Mouse (Mus musculus) hindbrain, postnatal 0 days (tissue): Measurements from ENCODE around the gene Map4k3. TPM values are rescaled to one million over a fixed set of nuclear protein-coding genes. Genes with fewer than 3 reads are reported as not detected.

Source experiments
- ATAC-seq: fragments of 200-750 bp; cut with Nextera tagmentation; 2 replicates; pipeline ENCODE4 v1.8.0; 2017; ENCODE audit warnings: mild to moderate bottlenecking, moderate TSS enrichment, moderate library complexity
- DNase-seq: peaks from one replicate; pipeline ENCODE4 v3.0.0-alpha.2; 2015; ENCODE audit warnings: low spot score
- H3K27ac ChIP-seq: fragments of 300-500 bp; sonication (generic); 2 replicates; pipeline ENCODE4 v1.5.1; 2014; ENCODE audit warnings: mild to moderate bottlenecking
- H3K27me3 ChIP-seq: fragments of 300-500 bp; sonication (generic); 2 replicates; pipeline ENCODE4 v1.6.1; 2014; ENCODE audit warnings: low read length, mixed read lengths; ENCODE audit not compliant: insufficient read depth
- H3K36me3 ChIP-seq: fragments of 300-500 bp; sonication (generic); 2 replicates; pipeline ENCODE4 v1.6.1; 2014; ENCODE audit warnings: low read length, mixed read lengths; ENCODE audit not compliant: insufficient read depth
- H3K4me1 ChIP-seq: fragments of 300-500 bp; sonication (generic); 2 replicates; pipeline ENCODE4 v1.6.1; 2014; ENCODE audit warnings: antibody characterized with exemption, low read length, mixed read lengths; ENCODE audit not compliant: insufficient read depth
- H3K4me2 ChIP-seq: fragments of 300-500 bp; sonication (generic); 2 replicates; pipeline ENCODE4 v1.6.1; 2014; ENCODE audit warnings: low read depth, mild to moderate bottlenecking, low read length, moderate library complexity, mixed read lengths
- H3K4me3 ChIP-seq: fragments of 300-500 bp; sonication (generic); 2 replicates; pipeline ENCODE4 v1.5.1; 2014; ENCODE audit warnings: low read length
- H3K9ac ChIP-seq: fragments of 300-500 bp; sonication (generic); replicated peaks from 2 replicates; pipeline ENCODE4 v1.6.1; 2014; ENCODE audit warnings: mild to moderate bottlenecking, low read length, moderate library complexity, mixed read lengths
- H3K9me3 ChIP-seq: fragments of 300-500 bp; sonication (generic); 2 replicates; pipeline ENCODE4 v1.6.1; 2016; ENCODE audit warnings: low read length, mixed read lengths
- CTCF ChIP-seq: IDR thresholded peaks from 2 replicates; pipeline ENCODE4 v1.5.1; 2016; ENCODE audit warnings: antibody characterized with exemption, control low read depth, low read depth
- WGBS: fragments of 180-500 bp; shearing (Covaris S2); extraction: QIAGEN DNeasy Blood & Tissue Kit; methylation state at CpG from one replicate; pipeline ENCODE4 v1.1.7; 2014; 5-methylcytosine and 5-hydroxymethylcytosine counted together
- polyA plus RNA-seq: library from polyadenylated mRNA; unstranded; fragments of >200 nt; fragmentation: Nextera tagmentation; extraction: Ambion mirVana; gene quantifications from 2 replicates; pipeline ENCODE4 v1.2.1, GENCODE M21; 2015
- total RNA-seq: library from RNA; depleted of rRNA; stranded (reverse); fragments of >200 nt; gene quantifications from 2 replicates; pipeline ENCODE4 v1.2.3, GENCODE M21; 2014

Map4k3 gene
- total and polyA plus RNA-seq, 2 experiments from 2014 or later = 17.7 to 46.5 TPM

DNA sequence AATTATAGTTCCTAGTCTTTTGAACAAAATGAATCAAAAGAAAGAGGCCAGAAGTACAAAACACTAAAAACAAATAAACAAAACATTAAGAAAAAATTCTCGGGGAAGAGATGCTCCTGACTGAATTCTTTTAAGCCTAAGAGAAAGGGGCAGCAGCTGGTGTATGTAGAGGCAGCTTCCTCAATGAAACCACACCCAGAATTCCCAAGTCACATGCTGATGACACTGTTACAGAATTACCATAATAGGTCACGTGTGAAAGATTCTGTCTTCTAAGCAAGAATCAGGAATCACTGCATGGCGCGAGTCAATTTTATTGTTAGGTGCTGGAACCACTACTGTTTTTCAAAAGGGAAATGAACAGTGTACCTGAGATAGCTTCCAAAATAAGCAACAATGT lies 64.7 kb downstream of the Map4k3 start:
- 73% methylated on average over 4 of the region's 4 CpGs for WGBS
- H3K4me3 ChIP-seq = no peak overlapping the region
- no peak for ATAC-seq
- H3K9me3 ChIP-seq = no peaks in the 10 kb centered on the region
- H3K27me3 ChIP-seq = no peaks in the 10 kb centered on the region
- no peak overlapping the region for H3K9ac ChIP-seq
- TF ChIP-seq CTCF = no peak
- no peak overlapping the region for H3K4me2 ChIP-seq
- H3K27ac ChIP-seq = no peak overlapping the region
- peaks cover 8% of the 10 kb centered on the region; the same call in 1 of the 2 replicates for H3K4me1 ChIP-seq
- no peak for DNase-seq
- no peaks in the 10 kb centered on the region for H3K36me3 ChIP-seq

DNA sequence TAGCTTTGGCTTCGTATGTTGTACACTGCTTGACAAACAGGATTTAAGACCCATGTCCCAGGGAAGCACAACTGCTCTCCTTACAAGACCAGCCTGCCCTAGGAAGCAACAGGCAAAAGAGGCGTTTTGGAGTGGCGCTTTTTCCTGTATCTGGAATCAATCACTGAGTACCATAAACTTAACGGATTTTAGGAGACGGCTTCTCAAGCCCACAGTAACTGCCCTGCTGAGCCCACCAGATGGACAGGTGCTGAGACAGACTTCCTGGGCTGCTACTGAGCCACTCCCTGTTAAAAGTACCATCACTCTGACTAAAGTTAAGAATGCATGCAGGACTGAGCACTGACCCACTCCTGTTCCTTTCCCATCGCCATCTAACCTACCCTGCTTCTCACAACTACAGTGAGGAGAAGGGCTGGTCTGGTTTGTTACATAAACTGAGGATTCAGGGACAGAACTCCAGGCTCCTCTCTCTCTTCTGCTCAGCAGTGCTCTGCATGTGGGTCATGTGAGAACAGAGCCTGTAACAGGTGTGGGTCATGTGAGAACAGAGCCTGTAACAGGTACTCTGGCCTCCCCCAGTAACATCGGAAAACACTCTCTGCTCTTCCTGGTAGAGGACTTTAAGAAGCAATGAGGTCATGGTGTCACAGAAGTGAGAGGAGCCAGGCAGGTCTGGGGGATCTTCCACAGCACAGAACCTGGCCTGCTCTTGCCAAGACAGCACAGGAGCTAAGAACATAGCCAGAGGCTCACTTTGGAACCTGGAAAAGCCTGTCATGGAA lies 65.3 kb downstream of the Map4k3 start:
- H3K27me3 ChIP-seq = no peaks in the 10 kb centered on the region
- no peaks in the 10 kb centered on the region for H3K9me3 ChIP-seq
- no peak overlapping the region for H3K4me3 ChIP-seq
- WGBS = 82% methylated on average over 7 of the region's 7 CpGs
- no peak overlapping the region for H3K4me2 ChIP-seq
- TF ChIP-seq CTCF = no peak
- H3K27ac ChIP-seq = no peak overlapping the region
- no peak for ATAC-seq
- H3K36me3 ChIP-seq = no peaks in the 10 kb centered on the region
- H3K4me1 ChIP-seq = peaks cover 8% of the 10 kb centered on the region; the same call in 1 of the 2 replicates
- no peak overlapping the region for H3K9ac ChIP-seq
- no peak for DNase-seq

- Histone ChIP-seq H3K9me3 (no peaks in the 10 kb centered on the region), H3K36me3 (no peaks in the 10 kb centered on the region), H3K9ac (no peak overlapping the region), H3K27me3 (no peaks in the 10 kb centered on the region), H3K4me2 (no peak overlapping the region), H3K4me3 (no peak overlapping the region), H3K4me1 (peaks cover 7% of the 10 kb centered on the region; the same call in 1 of the 2 replicates), H3K27ac (no peak overlapping the region)
- ATAC-seq = no peak
- DNase-seq = no peak
- TF ChIP-seq CTCF = no peak
- 71% methylated on average over 3 of the region's 3 CpGs for WGBS
Observed at GRCm38 (mm10) chr17:80661896-80662295, 66.4 kb downstream of the Map4k3 start.

DNA sequence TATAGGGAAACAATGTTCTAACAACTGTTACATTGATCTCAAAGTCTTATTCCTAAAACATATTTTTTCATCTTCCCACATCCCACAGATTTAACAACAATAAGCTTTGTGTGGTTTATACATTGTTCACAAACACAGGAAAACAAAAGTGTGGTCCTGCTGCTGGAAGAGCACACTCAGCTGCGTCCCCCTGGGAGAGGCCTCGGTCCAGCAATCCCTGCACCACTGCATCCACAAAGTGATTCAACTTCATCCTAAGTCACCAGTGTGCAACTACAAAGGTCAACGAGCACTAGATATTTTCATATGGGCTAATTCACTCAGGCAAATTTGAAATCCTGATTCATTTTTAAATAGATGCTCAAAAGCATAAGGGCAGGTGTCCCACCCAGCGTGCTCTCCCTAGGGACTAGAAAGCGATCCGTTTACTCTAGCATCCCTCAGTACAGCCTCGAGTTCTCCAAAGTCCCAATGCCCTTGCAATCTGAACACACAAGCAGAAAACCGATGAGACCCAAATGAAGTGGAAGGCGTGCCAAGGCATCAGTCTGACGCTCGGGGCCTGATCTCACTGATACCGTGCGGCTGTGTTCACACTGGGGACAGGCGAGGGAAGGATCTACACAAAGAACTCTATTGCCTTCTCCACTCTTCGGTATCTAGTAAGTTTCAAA lies 67.4 kb downstream of the Map4k3 start:
- Histone ChIP-seq H3K4me1 (peaks cover 4% of the 10 kb centered on the region; the same call in 1 of the 2 replicates), H3K27me3 (no peaks in the 10 kb centered on the region), H3K9ac (no peak overlapping the region), H3K9me3 (no peaks in the 10 kb centered on the region), H3K4me2 (no peak overlapping the region), H3K4me3 (no peak overlapping the region), H3K27ac (no peak overlapping the region), H3K36me3 (no peaks in the 10 kb centered on the region)
- WGBS = 55% methylated on average over 15 of the region's 15 CpGs
- ATAC-seq (no peak), DNase-seq (no peak)
- TF ChIP-seq CTCF = no peak

DNA sequence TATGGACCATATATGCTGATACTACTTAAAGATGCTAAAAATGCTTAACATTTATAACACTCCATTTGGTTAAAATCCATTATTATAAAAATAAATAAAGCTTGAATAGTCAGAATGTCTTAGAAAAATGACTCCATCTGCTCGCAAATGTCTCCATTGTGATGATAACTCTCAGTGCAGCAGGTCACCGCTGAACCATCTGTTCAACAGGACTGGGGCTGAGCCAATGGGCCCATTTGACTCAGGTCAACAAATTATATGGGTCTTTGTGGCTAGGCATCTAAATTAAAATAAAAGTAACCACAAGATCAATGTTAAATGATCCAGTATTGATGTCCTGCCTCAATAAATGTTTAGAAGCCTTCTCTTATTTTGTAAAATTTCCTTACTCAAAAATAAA lies 68.1 kb downstream of the Map4k3 start:
- TF ChIP-seq CTCF = no peak
- peak; percentile 49 for DNase-seq
- WGBS = 47% methylated on average over 2 of the region's 2 CpGs

DNA sequence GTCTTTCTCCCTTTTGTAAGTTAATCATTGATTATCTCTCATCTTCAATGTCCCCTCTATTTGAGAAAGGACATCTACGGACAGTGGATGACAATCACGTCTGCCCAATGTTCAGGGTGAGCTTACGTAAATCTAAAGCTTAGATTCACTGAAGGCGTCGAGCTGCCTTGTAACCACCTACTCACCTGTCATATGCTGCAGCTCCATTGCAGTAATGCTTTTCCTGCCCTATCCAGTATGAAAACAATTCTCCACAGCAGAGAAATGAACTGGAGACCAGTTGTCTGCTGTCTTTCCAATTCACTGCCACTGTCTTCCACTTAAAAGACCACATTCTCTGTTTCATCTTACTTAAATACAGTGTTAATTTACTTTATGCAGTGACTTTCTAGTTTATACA lies 68.5 kb downstream of the Map4k3 start:
- Histone ChIP-seq H3K9ac (no peak overlapping the region), H3K4me2 (no peak overlapping the region), H3K9me3 (no peaks in the 10 kb centered on the region), H3K4me3 (no peak overlapping the region), H3K27me3 (no peaks in the 10 kb centered on the region), H3K4me1 (peaks cover 4% of the 10 kb centered on the region; the same call in 1 of the 2 replicates), H3K36me3 (peaks cover 7% of the 10 kb centered on the region; the same call in 1 of the 2 replicates), H3K27ac (no peak overlapping the region; the same call in 1 of the 2 replicates)
- ATAC-seq = no peak
- no peak for TF ChIP-seq CTCF
- WGBS = 75% methylated on average over 5 of the region's 5 CpGs
- DNase-seq = no peak

More for the DNA sequence above, 68.1 kb downstream of the Map4k3 start:
- no peaks in the 10 kb centered on the region for H3K9me3 ChIP-seq
- no peak overlapping the region for H3K4me2 ChIP-seq
- H3K9ac ChIP-seq = no peak overlapping the region
- H3K4me3 ChIP-seq = no peak overlapping the region
- no peaks in the 10 kb centered on the region for H3K27me3 ChIP-seq
- H3K27ac ChIP-seq = no peak overlapping the region
- peaks cover 4% of the 10 kb centered on the region; the same call in 1 of the 2 replicates for H3K36me3 ChIP-seq
- H3K4me1 ChIP-seq = peaks cover 4% of the 10 kb centered on the region; the same call in 1 of the 2 replicates
- no peak for ATAC-seq
